Mouse (Mus musculus) bone marrow macrophage, adult 2 months (primary cell): ENCODE measurements around the gene Wbp1.

Source experiments
- CTCF ChIP-seq: IDR thresholded peaks from 2 replicates; pipeline ENCODE4 v1.5.1; 2012; ENCODE audit warnings: low read depth, mild to moderate bottlenecking, low read length, moderate library complexity
- POLR2A ChIP-seq: IDR thresholded peaks from 2 replicates; pipeline ENCODE4 v1.6.1; 2012; ENCODE audit warnings: mild to moderate bottlenecking, low read depth, low read length, borderline replicate concordance

DNA sequence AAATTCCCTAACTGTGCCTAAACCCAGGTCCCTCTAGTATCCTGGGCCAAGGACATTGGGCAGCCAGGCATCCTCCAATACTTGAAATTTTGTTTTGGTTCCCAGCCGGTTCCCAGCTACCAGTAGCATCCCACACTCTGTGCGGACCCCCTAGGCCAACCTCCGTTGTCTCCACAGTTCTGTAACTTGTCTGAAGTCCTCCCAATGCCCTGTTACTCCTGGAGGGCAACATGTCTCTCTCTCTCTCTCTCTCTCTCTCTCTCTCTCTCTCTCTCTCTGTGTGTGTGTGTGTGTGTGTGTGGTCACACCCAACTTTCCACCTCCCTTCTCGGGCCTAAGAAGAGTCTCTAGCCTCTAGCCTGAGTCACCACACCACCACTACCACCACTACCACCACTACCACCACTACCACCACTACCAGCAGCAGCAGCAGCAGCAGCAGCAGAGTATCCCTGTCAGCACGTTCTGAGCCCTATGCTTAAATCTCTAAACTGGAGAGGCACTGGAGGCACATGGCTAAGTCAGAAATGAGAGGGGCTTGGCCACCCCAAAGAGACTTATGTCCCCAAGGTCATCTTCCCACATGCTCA is 15.0 kb upstream of the Wbp1 start:
- no peak for TF ChIP-seq POLR2A
- no peak for TF ChIP-seq CTCF
